Comparison of ENCODE assay signal across 15 mouse cellular contexts in genomic region chr5:20544374-20544773, GRCm38 (mm10).
DNase-seq lines count a peak whose midpoint lies in the region; ATAC-seq and TF ChIP-seq lines count a peak whose summit lies in the region.
"Had no signal": no experiment of that assay in that cellular context is flagged by ENCODE, and none has a peak within 500 bp of the region (broad histone marks: within the 10 kb centered on the region; RNA-seq: fewer than 3 reads in every experiment).

No protein-coding gene starts in this region.

- no peak overlapping the region for H3K9ac ChIP-seq in hindbrain, embryonic 12.5 days
- H3K9ac ChIP-seq in hindbrain, embryonic 14.5 days: no peak overlapping the region
- no peak overlapping the region for H3K9ac ChIP-seq in midbrain, postnatal 0 days (replicated peaks; ENCODE audit: low read length, poor library complexity, severe bottlenecking)
- H3K9ac ChIP-seq in liver, embryonic 11.5 days (ENCODE audit: low read depth, low read length): no peak overlapping the region
- H3K9ac ChIP-seq: embryonic facial prominence, embryonic 13.5 days; kidney, embryonic 15.5 days had no signal

- DNase-seq in hindbrain, embryonic 10.5 days (ENCODE audit: low spot score): no peak
- DNase-seq in embryo, embryonic 11 days: peak; percentile 48
- no peak for DNase-seq in hindbrain, embryonic 14.5 days (ENCODE audit: low spot score)
- DNase-seq in midbrain, postnatal 0 days (ENCODE audit: low spot score): peak; percentile 22
- DNase-seq in liver, embryonic 11.5 days (ENCODE audit: low spot score): no peak
- no peak for DNase-seq in kidney, adult 18-20 months
- DNase-seq: adrenal gland, postnatal 25 days; cerebellum, adult 9-10 months; heart, postnatal 10 days; left cerebral cortex, postnatal 4 days; right cerebral cortex, postnatal 4 days; thymus, postnatal 25 days had no signal

- 0 out of 2 replicates have a peak, but pooled peaks have one; percentile 48 for ATAC-seq in hindbrain, embryonic 12.5 days (ENCODE audit: low FRiP score)
- peak; percentile 65; the same call in 1 of the 2 replicates for ATAC-seq in hindbrain, embryonic 14.5 days (ENCODE audit: low FRiP score)
- ATAC-seq in midbrain, postnatal 0 days (ENCODE audit: low FRiP score): no peak; the same call in 1 of the 2 replicates
- no peak for ATAC-seq in liver, embryonic 11.5 days (replicated peaks; ENCODE audit: low FRiP score)

- no peak overlapping the region for H3K4me3 ChIP-seq in hindbrain, embryonic 12.5 days
- H3K4me3 ChIP-seq in hindbrain, embryonic 10.5 days: no peak overlapping the region
- H3K4me3 ChIP-seq in hindbrain, embryonic 14.5 days (replicated peaks; ENCODE audit: low read length): no peak overlapping the region
- H3K4me3 ChIP-seq in midbrain, postnatal 0 days (ENCODE audit: low read depth, low read length): no peak overlapping the region
- H3K4me3 ChIP-seq in liver, embryonic 11.5 days (ENCODE audit: low read depth, low read length): no peak overlapping the region
- H3K4me3 ChIP-seq: embryonic facial prominence, embryonic 13.5 days; kidney, embryonic 15.5 days had no signal

- no peaks in the 10 kb centered on the region for H3K9me3 ChIP-seq in hindbrain, embryonic 12.5 days (replicated peaks)
- H3K9me3 ChIP-seq in hindbrain, embryonic 10.5 days: no peaks in the 10 kb centered on the region
- no peaks in the 10 kb centered on the region for H3K9me3 ChIP-seq in hindbrain, embryonic 14.5 days (ENCODE audit: control insufficient read depth, low read length)
- H3K9me3 ChIP-seq in midbrain, postnatal 0 days (ENCODE audit: low read length): no peaks in the 10 kb centered on the region
- H3K9me3 ChIP-seq in liver, embryonic 11.5 days (ENCODE audit: control insufficient read depth, low read length): no peaks in the 10 kb centered on the region
- H3K9me3 ChIP-seq: embryonic facial prominence, embryonic 13.5 days; kidney, embryonic 15.5 days had no signal

- no peaks in the 10 kb centered on the region for H3K36me3 ChIP-seq in hindbrain, embryonic 12.5 days
- no peaks in the 10 kb centered on the region for H3K36me3 ChIP-seq in hindbrain, embryonic 10.5 days
- H3K36me3 ChIP-seq in hindbrain, embryonic 14.5 days (replicated peaks; ENCODE audit: control insufficient read depth, insufficient read depth): 0 out of 2 replicates have a peak, but pooled peaks cover 4% of the 10 kb centered on the region
- no peaks in the 10 kb centered on the region for H3K36me3 ChIP-seq in midbrain, postnatal 0 days (ENCODE audit: insufficient read depth, low read length)
- H3K36me3 ChIP-seq in liver, embryonic 11.5 days (ENCODE audit: control insufficient read depth, insufficient read depth, low read length): no peaks in the 10 kb centered on the region
- H3K36me3 ChIP-seq: embryonic facial prominence, embryonic 13.5 days; kidney, embryonic 15.5 days had no signal

- 39% methylated on average over 5 of the region's 5 CpGs for WGBS in hindbrain, embryonic 12.5 days
- 61% methylated on average over 5 of the region's 5 CpGs for WGBS in hindbrain, embryonic 10.5 days
- WGBS in hindbrain, embryonic 14.5 days: 35% methylated on average over 5 of the region's 5 CpGs
- WGBS in midbrain, postnatal 0 days: 28% methylated on average over 5 of the region's 5 CpGs
- WGBS in liver, embryonic 11.5 days: 69% methylated on average over 5 of the region's 5 CpGs

- no peaks in the 10 kb centered on the region for H3K4me1 ChIP-seq in hindbrain, embryonic 12.5 days
- no peaks in the 10 kb centered on the region for H3K4me1 ChIP-seq in hindbrain, embryonic 10.5 days (replicated peaks)
- no peaks in the 10 kb centered on the region for H3K4me1 ChIP-seq in hindbrain, embryonic 14.5 days (replicated peaks; ENCODE audit: control insufficient read depth, insufficient read depth, low read length)
- no peaks in the 10 kb centered on the region for H3K4me1 ChIP-seq in midbrain, postnatal 0 days (ENCODE audit: insufficient read depth, low read length)
- no peaks in the 10 kb centered on the region for H3K4me1 ChIP-seq in liver, embryonic 11.5 days (replicated peaks; ENCODE audit: control insufficient read depth, insufficient read depth, low read length)
- H3K4me1 ChIP-seq: embryonic facial prominence, embryonic 13.5 days; kidney, embryonic 15.5 days had no signal

- no peak overlapping the region for H3K27ac ChIP-seq in hindbrain, embryonic 12.5 days
- H3K27ac ChIP-seq in hindbrain, embryonic 10.5 days: no peak overlapping the region
- no peak overlapping the region for H3K27ac ChIP-seq in hindbrain, embryonic 14.5 days
- H3K27ac ChIP-seq in midbrain, postnatal 0 days (ENCODE audit: low read depth, low read length): no peak overlapping the region
- no peak overlapping the region for H3K27ac ChIP-seq in liver, embryonic 11.5 days (ENCODE audit: low read depth, low read length)
- H3K27ac ChIP-seq: embryonic facial prominence, embryonic 13.5 days; kidney, embryonic 15.5 days had no signal

- TF ChIP-seq CTCF in midbrain, postnatal 0 days (IDR thresholded peaks at IDR 0.05): no peak

- no peaks in the 10 kb centered on the region for H3K27me3 ChIP-seq in hindbrain, embryonic 12.5 days
- H3K27me3 ChIP-seq in hindbrain, embryonic 10.5 days (ENCODE audit: insufficient read depth, poor library complexity, severe bottlenecking): no peaks in the 10 kb centered on the region
- no peaks in the 10 kb centered on the region for H3K27me3 ChIP-seq in hindbrain, embryonic 14.5 days (ENCODE audit: control insufficient read depth, insufficient read depth, low read length)
- H3K27me3 ChIP-seq in midbrain, postnatal 0 days (ENCODE audit: insufficient read depth, low read length): no peaks in the 10 kb centered on the region
- no peaks in the 10 kb centered on the region for H3K27me3 ChIP-seq in liver, embryonic 11.5 days (replicated peaks; ENCODE audit: control insufficient read depth, insufficient read depth, low read length)
- H3K27me3 ChIP-seq: embryonic facial prominence, embryonic 13.5 days; kidney, embryonic 15.5 days had no signal

- no peak overlapping the region for H3K4me2 ChIP-seq in hindbrain, embryonic 12.5 days (replicated peaks)
- no peak overlapping the region for H3K4me2 ChIP-seq in hindbrain, embryonic 14.5 days (replicated peaks)
- no peak overlapping the region for H3K4me2 ChIP-seq in midbrain, postnatal 0 days (ENCODE audit: low read depth, low read length, poor library complexity, severe bottlenecking)
- H3K4me2 ChIP-seq in liver, embryonic 11.5 days: no peak overlapping the region
- H3K4me2 ChIP-seq: embryonic facial prominence, embryonic 13.5 days; kidney, embryonic 15.5 days had no signal

Comparison
In these comparisons a context has a peak if more than half of its experiments do, and no peak if none do; other contexts are left out.
1. ATAC-seq: peak in hindbrain, embryonic 12.5 days (single experiment) and hindbrain, embryonic 14.5 days (single experiment); none in midbrain, postnatal 0 days (single experiment) and liver, embryonic 11.5 days (single experiment).
2. DNase-seq: peak in embryo, embryonic 11 days (single experiment) and midbrain, postnatal 0 days (single experiment); none in hindbrain, embryonic 10.5 days (single experiment), hindbrain, embryonic 14.5 days (single experiment), liver, embryonic 11.5 days (single experiment) and kidney, adult 18-20 months (single experiment).